Mouse (Mus musculus): ENCODE measurements around the gene Svs2.
"Not testable (repeated sequence)": the region's sequence is repeated elsewhere in the genome, so short reads cannot be mapped to it uniquely, and the experiment has no call there.

Gene Svs2

GRCm38 (mm10) chr2:164238366-164238765 lies at the start of gene Svs2:
Gene Svs2, minus strand, starts transcription at chr2:164238466.
- no peak for DNase-seq

GRCm38 (mm10) chr2:164278359-164278758 lies 40.1 kb upstream of the Svs2 start, which contains the start of gene Svs4:
Gene Svs4, minus strand, starts transcription at chr2:164278459.
- no peak for DNase-seq

GRCm38 (mm10) chr2:164256540-164256939 lies 18.3 kb upstream of the Svs2 start, which contains the start of gene Svs3b:
Gene Svs3b, minus strand, starts transcription at chr2:164256640.
- DNase-seq, result not testable (repeated sequence)

DNA sequence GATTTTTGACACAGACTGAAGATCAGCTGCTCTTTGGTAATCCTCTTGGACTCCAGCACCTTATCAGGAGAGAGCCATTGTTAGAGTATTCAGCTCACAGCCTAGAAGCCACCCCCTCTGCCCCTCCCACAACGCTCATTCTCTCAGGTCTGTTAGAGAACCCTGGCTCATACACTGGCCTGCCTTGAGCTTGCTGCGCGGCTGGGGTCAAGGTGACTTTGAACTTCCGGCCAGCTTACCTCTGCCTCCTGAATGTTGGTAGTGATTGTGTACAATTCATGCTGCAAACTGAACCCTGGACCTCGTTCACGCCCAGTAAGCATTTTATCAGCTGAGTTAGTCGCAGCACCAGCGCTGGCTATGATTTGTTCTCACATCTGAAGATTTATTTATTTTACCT lies 5.6 kb downstream of the Svs2 start:
- DNase-seq, result no peak

DNA sequence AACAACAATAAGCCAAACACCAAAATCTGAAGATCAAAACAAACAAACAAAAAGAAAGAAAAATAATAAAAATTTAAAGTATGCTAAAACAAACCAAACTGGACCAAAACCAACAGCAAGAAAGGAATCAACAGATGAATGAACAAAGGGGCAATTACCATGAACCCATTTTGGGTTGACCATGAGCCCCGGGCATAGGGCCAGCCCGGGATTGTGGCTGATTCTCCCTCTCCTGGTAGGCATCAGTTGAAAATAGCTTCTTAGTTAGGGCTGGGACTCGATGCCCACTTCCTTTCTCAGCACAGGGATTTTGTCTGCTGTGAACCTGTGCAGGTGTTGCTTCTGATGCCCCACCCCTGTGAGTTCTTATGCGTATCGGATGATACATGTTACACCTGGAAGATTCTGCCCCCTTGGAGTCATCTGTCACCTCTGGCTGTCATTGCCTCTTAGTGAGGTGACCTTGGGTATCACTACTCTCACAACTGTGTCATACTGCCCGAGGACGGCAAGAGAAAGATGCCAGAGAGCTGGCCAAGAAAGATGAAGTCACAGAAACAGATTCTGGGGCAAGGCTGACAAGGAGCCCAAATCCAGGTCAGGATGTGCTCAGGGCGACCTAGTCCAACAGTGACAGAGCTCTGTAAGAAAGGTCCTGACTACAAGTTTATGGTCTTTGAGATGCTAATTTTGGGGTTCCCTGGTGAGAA lies 9.8 kb downstream of the Svs2 start:
- DNase-seq, result no peak

GRCm38 (mm10) chr2:164221522-164221921 lies 16.7 kb downstream of the Svs2 start, which contains the start of gene Wfdc15b:
Gene Wfdc15b, minus strand, starts transcription at chr2:164221660.
- DNase-seq, result no peak

DNA sequence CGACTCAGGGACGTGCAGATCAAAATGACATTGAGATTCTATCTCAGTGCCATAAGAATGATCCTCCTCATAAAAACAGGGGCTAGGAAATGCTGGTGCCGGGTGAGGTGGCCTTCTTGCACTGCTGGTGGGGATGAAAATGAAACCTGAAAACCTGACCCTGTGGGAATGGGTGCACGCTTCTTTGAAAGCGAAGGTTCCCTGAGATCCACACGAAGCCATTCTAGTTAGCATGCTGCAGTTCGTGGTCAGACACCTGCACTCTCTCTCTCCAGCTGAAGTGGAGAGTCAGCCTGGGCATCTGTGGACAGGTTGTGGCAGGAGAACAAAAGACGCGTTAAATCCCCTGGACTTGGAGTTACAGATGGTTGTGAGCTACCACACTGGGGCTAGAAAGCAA lies 19.0 kb downstream of the Svs2 start:
- DNase-seq, result no peak

- no peak for DNase-seq
Measured at GRCm38 (mm10) chr2:164212711-164213110, 25.6 kb downstream of the Svs2 start.

DNA sequence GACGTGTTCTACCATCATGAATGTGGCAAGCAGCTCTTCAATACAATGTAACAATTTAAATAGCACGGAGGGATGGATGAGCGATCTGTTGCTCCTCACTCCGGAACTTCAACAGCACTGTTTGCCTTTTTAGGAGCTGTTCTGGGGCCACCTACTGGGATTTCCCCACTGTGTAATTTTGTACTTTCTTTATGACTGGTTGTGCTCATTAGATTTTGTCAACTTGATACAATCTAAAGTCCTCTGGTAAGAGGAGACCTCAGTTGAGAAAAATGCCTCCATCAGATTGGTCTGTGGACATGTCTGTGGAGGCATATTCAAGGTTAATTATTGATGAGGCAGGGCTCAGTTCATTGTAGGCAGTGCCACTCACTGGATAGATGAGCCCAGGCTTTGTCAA lies 27.4 kb downstream of the Svs2 start:
- DNase-seq, result no peak

DNA sequence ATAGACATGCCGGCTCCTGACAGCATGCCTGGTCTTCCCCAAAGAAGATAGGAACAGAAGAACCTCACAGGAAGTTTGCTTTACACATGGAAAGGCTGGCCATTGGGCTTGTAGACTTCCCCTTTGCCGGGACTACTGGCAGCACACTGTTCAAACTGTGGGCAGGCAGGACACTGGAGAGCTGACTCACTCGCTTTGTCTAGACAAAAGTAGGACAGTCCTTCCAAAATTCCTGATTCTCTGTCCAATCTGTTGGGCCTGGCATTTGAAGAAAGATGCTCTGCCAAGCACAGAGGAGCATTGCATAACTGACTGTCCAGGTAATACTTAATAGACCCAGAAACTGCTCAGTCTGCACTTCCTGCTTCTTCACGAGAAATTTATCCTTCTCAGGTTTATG lies 31.6 kb downstream of the Svs2 start:
- no peak for DNase-seq

GRCm38 (mm10) chr2:164206011-164206410 lies 32.3 kb downstream of the Svs2 start:
- peak; percentile 89 for DNase-seq

- no peak for DNase-seq
Measured at GRCm38 (mm10) chr2:164199626-164200327, 38.5 kb downstream of the Svs2 start, which contains the start of gene Wfdc15a. Gene Wfdc15a, minus strand, starts transcription at chr2:164200130.

DNA sequence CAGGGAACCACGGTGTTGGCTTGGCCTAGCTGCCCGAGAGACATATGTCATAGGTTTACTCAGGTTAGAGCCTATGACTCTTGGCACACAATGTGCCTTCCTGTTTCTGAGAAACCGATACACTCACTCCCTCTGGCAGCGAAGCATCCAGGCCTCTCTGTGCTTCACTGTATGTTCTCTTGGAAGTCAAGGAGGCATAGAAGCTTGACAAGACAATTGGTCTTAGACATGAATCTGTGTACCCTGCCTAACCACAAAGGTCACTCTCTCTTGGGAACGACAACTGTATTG lies 41.6 kb downstream of the Svs2 start:
- DNase-seq, result no peak

GRCm38 (mm10) chr2:164195971-164196699 lies 42.1 kb downstream of the Svs2 start:
- no peak for DNase-seq

GRCm38 (mm10) chr2:164194959-164195630 lies 43.2 kb downstream of the Svs2 start:
- no peak for DNase-seq

GRCm38 (mm10) chr2:164192279-164192678 lies 46.0 kb downstream of the Svs2 start:
- DNase-seq, result no peak

- no peak for DNase-seq
Measured at GRCm38 (mm10) chr2:164190576-164190975, 47.7 kb downstream of the Svs2 start, which contains the start of gene Wfdc12. Gene Wfdc12, minus strand, starts transcription at chr2:164190608.

DNA sequence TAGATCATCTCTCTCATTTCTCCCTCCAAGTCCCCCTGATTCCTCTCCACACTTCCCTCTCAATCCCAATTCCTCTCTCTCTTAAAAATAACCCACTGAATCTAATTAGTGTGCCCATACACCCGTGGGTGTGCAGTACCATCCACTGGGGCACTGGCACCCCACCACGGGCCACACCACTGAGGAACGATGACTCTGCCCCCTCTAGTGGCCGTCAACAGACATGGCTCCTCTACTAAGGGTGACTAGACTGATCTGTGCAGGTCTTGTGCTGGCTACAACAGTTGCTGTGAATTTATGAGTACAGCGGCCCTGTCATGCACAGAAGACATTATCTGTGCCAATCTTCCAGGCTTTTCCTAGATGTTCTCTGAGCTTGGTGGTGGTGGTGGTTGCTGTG lies 49.5 kb downstream of the Svs2 start:
- no peak for DNase-seq
